Mouse (Mus musculus): ENCODE measurements around the gene Prokr1. TPM values are rescaled to one million over a fixed set of nuclear protein-coding genes. Genes with fewer than 3 reads are reported as not detected.

Gene Prokr1
- polyA plus RNA-seq, 1 experiment from 2014 or later, result 3.1 TPM

DNA sequence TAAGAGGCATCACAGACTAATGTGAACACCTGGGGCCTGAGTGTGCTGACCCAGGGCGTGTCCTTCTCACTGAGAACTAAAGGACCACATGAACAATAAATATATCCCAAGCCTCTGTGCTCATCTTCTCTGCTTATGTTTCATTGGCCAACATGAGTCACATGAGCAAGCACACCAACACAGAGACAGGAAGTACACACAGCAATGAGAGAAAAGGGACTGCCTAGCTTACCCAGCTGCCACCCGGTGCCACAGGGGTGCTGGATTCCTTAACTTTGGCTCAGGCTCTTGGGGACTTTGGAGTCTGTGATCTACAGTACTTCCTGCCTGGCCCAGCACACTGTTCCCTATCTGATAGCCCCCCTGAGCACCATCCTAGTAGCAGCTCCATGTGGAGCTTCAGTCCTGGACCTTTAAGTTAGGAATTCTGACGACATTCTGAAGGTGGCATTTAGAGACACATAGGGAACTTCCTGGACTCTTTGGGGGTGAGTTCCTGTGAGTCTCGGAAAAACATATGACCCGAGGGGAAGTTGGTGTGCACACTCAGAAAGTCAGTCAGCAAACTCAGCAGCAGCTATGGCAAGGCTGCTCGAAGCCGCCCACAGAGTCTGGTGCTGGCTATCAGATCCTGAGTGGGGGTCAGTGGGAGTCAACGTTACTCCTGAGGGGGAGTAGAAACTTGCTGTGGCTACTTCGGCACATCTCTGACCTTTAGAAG is 55.5 kb downstream of the Prokr1 start:
- Histone ChIP-seq H3K9me3 (no peaks in the 10 kb centered on the region), H3K27me3 (no peaks in the 10 kb centered on the region), H3K27ac (replicated peaks) (no peak overlapping the region), H3K4me1 (replicated peaks) (no peaks in the 10 kb centered on the region), H3K36me3 (no peaks in the 10 kb centered on the region), H3K4me3 (no peak overlapping the region), H3K9ac (no peak overlapping the region), H3K4me2 (no peak overlapping the region)
- 88% methylated on average over 9 of the region's 9 CpGs for whole genome bisulfite sequencing
- no peak for ATAC-seq (ENCODE audit: low FRiP score, low read depth)

GRCm38 (mm10) chr6:87532953-87533710 is 57.4 kb downstream of the Prokr1 start, which contains the start of gene Arhgap25:
Gene Arhgap25 (minus strand): TSS chr6:87533259.
- no peak for ATAC-seq (ENCODE audit: low FRiP score, low read depth)
- no peaks in the 10 kb centered on the region for H3K27me3 ChIP-seq
- 59% methylated on average over 14 of the region's 14 CpGs for WGBS

DNA sequence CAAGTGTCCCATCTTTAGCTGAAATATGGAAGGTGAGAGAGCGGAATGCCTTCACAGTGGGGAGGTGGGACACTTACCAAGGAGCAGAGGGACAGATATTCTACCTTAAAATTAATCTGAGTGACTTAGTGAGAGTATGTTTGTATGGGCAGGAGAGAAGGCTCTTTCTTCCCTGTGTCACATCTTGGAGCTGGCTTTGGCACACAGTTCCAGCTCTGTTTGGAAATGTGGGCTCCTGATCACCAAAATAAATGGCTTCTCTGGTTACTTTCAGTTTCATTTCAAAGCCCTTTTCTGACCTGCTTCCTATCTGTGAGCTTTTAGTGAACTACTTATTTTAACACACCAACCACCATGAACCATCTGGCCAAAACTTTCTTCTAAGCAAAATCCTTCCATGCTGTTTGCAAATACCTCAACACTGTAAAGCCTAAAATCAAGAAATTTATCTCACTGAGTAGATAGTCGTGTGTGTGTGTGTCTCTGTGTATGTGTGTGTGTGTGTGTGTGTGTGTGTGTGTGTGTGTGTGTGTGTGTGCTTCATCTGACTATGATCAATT is 59.0 kb downstream of the Prokr1 start:
- no peak overlapping the region for H3K9ac ChIP-seq
- no peak for ATAC-seq (ENCODE audit: low FRiP score, low read depth)
- no peaks in the 10 kb centered on the region for H3K4me1 ChIP-seq (replicated peaks)
- no peaks in the 10 kb centered on the region for H3K27me3 ChIP-seq
- 84% methylated on average over 2 of the region's 2 CpGs for WGBS
- H3K36me3 ChIP-seq, result no peaks in the 10 kb centered on the region
- H3K27ac ChIP-seq (replicated peaks), result no peak overlapping the region
- H3K9me3 ChIP-seq, result no peaks in the 10 kb centered on the region
- H3K4me2 ChIP-seq, result no peak overlapping the region
- H3K4me3 ChIP-seq, result no peak overlapping the region

More at GRCm38 (mm10) chr6:87532953-87533710, 57.4 kb downstream of the Prokr1 start, which contains the start of gene Arhgap25:
- Histone ChIP-seq H3K27ac (replicated peaks) (no peak within 1 kb of the TSS), H3K9ac (no peak within 1 kb of the TSS), H3K4me1 (replicated peaks) (no peaks in the 10 kb centered on the region), H3K4me3 (no peak within 1 kb of the TSS), H3K36me3 (no peaks in the 10 kb centered on the region), H3K4me2 (no peak within 1 kb of the TSS), H3K9me3 (no peaks in the 10 kb centered on the region)

DNA sequence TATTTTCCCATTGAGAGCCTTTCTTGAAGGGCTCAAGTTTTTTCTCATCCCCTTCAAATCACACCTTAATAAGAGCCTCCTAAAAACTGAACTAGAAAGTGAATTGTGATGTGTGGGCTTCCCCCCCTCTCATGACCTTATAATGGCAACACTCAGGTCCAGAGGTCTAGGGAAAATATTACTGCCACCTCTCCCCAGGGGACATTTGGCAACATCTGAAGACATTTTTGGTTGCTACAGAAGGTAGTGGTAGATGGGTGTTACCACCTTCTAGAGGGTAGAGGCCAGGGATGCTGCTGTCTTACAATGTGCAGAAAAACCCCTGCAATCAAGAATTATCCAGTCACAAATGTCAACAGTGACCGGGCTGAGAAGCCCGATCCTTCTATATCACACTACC is 60.2 kb downstream of the Prokr1 start:
- Histone ChIP-seq H3K27me3 (no peaks in the 10 kb centered on the region), H3K9me3 (no peaks in the 10 kb centered on the region), H3K4me2 (no peak overlapping the region), H3K4me3 (no peak overlapping the region), H3K36me3 (no peaks in the 10 kb centered on the region), H3K9ac (no peak overlapping the region), H3K27ac (replicated peaks) (no peak overlapping the region), H3K4me1 (replicated peaks) (no peaks in the 10 kb centered on the region)
- ATAC-seq (ENCODE audit: low FRiP score, low read depth), result no peak
- 91% methylated on average over 2 of the region's 2 CpGs for WGBS

Other genes with a start within 250 kb of the Prokr1 start
- not detected in 2 replicates for gene Gkn1, start 239.8 kb downstream of the Prokr1 start, polyA plus RNA-seq (2015; fragmentation: Nextera tagmentation; extraction: Ambion mirVana)
- not detected in 2 replicates for gene Gkn2, start 217.4 kb downstream of the Prokr1 start, polyA plus RNA-seq (2015; fragmentation: Nextera tagmentation; extraction: Ambion mirVana)
- 0.41 and 1.0 TPM in 2 replicates for gene Gkn3, start 201.8 kb downstream of the Prokr1 start, polyA plus RNA-seq (2015; fragmentation: Nextera tagmentation; extraction: Ambion mirVana)
- not detected in 2 replicates for gene Bmp10, start 161.7 kb downstream of the Prokr1 start, polyA plus RNA-seq (2015; fragmentation: Nextera tagmentation; extraction: Ambion mirVana)
- 2.2 and 2.6 TPM in 2 replicates for gene Arhgap25, start 57.5 kb downstream of the Prokr1 start, polyA plus RNA-seq (2015; fragmentation: Nextera tagmentation; extraction: Ambion mirVana)
- 8.6 and 10.2 TPM in 2 replicates for gene Aplf, start 81.5 kb upstream of the Prokr1 start, polyA plus RNA-seq (2015; fragmentation: Nextera tagmentation; extraction: Ambion mirVana)
- gene Efcc1, start 140.1 kb upstream of the Prokr1 start, polyA plus RNA-seq (2015; fragmentation: Nextera tagmentation; extraction: Ambion mirVana), result 6.7 and 7.0 TPM in 2 replicates
- 0.55 and 0.99 TPM in 2 replicates for gene Gp9, start 187.3 kb upstream of the Prokr1 start, polyA plus RNA-seq (2015; fragmentation: Nextera tagmentation; extraction: Ambion mirVana)
- gene Rab43, start 221.4 kb upstream of the Prokr1 start, polyA plus RNA-seq (2015; fragmentation: Nextera tagmentation; extraction: Ambion mirVana), result 11.9 and 13.3 TPM in 2 replicates
- 3.4 and 3.8 TPM in 2 replicates for gene Gm45140, start 245.1 kb upstream of the Prokr1 start, polyA plus RNA-seq (2015; fragmentation: Nextera tagmentation; extraction: Ambion mirVana)
- 24.2 and 28.4 TPM in 2 replicates for gene Isy1, start 248.1 kb upstream of the Prokr1 start, polyA plus RNA-seq (2015; fragmentation: Nextera tagmentation; extraction: Ambion mirVana)